Mouse (Mus musculus): ENCODE measurements around the gene Pycr1.
A peak's percentile ranks its signal among the peaks of the same experiment; 100 is the strongest.

GRCm38 (mm10) chr11:120609250-120609649 is 34.3 kb downstream of the Pycr1 start:
- 0 out of 2 replicates have a peak, but pooled peaks have one; percentile 5 for TF ChIP-seq POLR2A (IDR thresholded peaks at IDR 0.05; ENCODE audit: extremely low read depth, insufficient read depth, low read length)
- TF ChIP-seq CTCF (IDR thresholded peaks at IDR 0.05; ENCODE audit: low read depth, low read length) = no peak
